Mouse (Mus musculus): ENCODE results near the gene Fkbpl. TPM values are rescaled to one million over a fixed set of nuclear protein-coding genes. Genes with fewer than 3 reads are reported as not detected.

Gene Fkbpl
- total and polyA plus RNA-seq, 3 experiments: 5.5 to 8.2 (median 6.2) TPM

DNA sequence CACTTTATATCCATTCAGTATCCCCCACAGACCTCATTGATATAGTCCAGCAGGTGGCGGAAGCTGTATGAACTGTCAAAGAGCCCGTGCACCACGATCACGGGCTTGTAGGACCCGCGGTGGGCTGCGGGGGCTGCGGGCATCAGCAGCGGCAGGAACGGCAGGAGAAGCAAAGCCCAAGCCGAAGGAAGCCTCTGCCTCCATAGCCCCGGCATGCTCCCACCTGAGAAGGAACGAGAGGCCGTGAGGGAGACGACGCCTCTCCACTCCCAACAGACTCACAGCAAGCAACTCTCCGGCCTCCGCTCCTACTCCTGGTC is 17.8 kb upstream of the Fkbpl start:
- no peaks in the 10 kb centered on the region for H3K79me2 ChIP-seq (replicated peaks; ENCODE audit: control insufficient read depth, extremely low read depth, insufficient read depth, poor library complexity, severe bottlenecking)
- H3K9ac ChIP-seq (ENCODE audit: insufficient read depth, low read depth): peak overlapping the region; percentile 10; the same call in 1 of the 2 replicates
- H3K4me1 ChIP-seq (ENCODE audit: control insufficient read depth in 1 of 2, insufficient read depth in 2 of 2): peaks cover 2 to 3% of the 10 kb centered on the region in 2 experiments; a peak in 2 of 4 replicates
- H3K36me3 ChIP-seq (replicated peaks in 1 of 2; ENCODE audit: control insufficient read depth in 1 of 2, insufficient read depth in 1 of 2, low read length in 1 of 2): no peaks in the 10 kb centered on the region
- H3K4me3 ChIP-seq (replicated peaks in 1 of 3; ENCODE audit: low read depth in 2 of 3, low read length in 2 of 3, poor library complexity in 1 of 3): peak overlapping the region in 2 of 3 experiments; percentile 48 to 49
- DNase-seq (ENCODE audit: extremely low read depth): no peak
- TF ChIP-seq ZKSCAN1 (IDR thresholded peaks at IDR 0.05; ENCODE audit: borderline replicate concordance, low read depth, low read length) (no peak), JUND (conservative IDR thresholded peaks at IDR 0.05; ENCODE audit: low read depth, low read length) (no peak), UBTF (IDR thresholded peaks at IDR 0.05; ENCODE audit: low read depth, low read length) (no peak), GABPA (IDR thresholded peaks at IDR 0.05; ENCODE audit: insufficient replicate concordance, low read depth, low read length) (no peak), CTCF (conservative IDR thresholded peaks at IDR 0.05 in 1 of 2, IDR thresholded peaks at IDR 0.05 in 1 of 2; ENCODE audit: low read depth in 2 of 2, low read length in 2 of 2) (peak in 1 of 2 experiments; percentile 44; a peak in 2 of 4 replicates), IRF4 (IDR thresholded peaks at IDR 0.05; ENCODE audit: low read depth, low read length) (no peak), RAD21 (IDR thresholded peaks at IDR 0.05; ENCODE audit: low read depth, low read length) (peak; percentile 15), E2F4 (IDR thresholded peaks at IDR 0.05; ENCODE audit: insufficient replicate concordance, low read depth, low read length) (no peak), SMC3 (IDR thresholded peaks at IDR 0.05; ENCODE audit: low read depth, low read length) (peak; percentile 27)
- peaks cover 2% of the 10 kb centered on the region for H3K9me3 ChIP-seq (replicated peaks; ENCODE audit: low read length)
- H3K27me3 ChIP-seq (replicated peaks): peaks cover 45% of the 10 kb centered on the region
- H3K4me2 ChIP-seq (ENCODE audit: insufficient read depth, low read depth, poor library complexity, severe bottlenecking): peak overlapping the region; percentile 75
- in situ Hi-C loops (cut with MboI; ENCODE audit: low pct_ligation_motif_present, low pct_unique_long_range_greater_than_20kb, low sequenced_read_pairs): no loop called here
- dilution Hi-C loops (cut with MboI; ENCODE audit: extremely low pct_ligation_motif_present, extremely low pct_unique_long_range_greater_than_20kb, low sequenced_read_pairs): no loop called here
- no peak overlapping the region for H3K27ac ChIP-seq (ENCODE audit: insufficient read depth, low read depth)

GRCm38 (mm10) chr17:34627093-34627942 is 17.2 kb upstream of the Fkbpl start:
- in situ Hi-C loops (cut with MboI; ENCODE audit: low pct_ligation_motif_present, low pct_unique_long_range_greater_than_20kb, low sequenced_read_pairs) (no loop called here), dilution Hi-C loops (cut with MboI; ENCODE audit: extremely low pct_ligation_motif_present, extremely low pct_unique_long_range_greater_than_20kb, low sequenced_read_pairs) (no loop called here)
- Histone ChIP-seq H3K4me3 (replicated peaks in 1 of 3; ENCODE audit: low read depth in 2 of 3, low read length in 2 of 3, poor library complexity in 1 of 3) (peak overlapping the region in 2 of 3 experiments; percentile 48 to 49), H3K27ac (ENCODE audit: insufficient read depth, low read depth) (no peak overlapping the region), H3K4me1 (ENCODE audit: control insufficient read depth in 1 of 2, insufficient read depth in 2 of 2) (peaks cover 2 to 3% of the 10 kb centered on the region in 2 experiments; a peak in 2 of 4 replicates), H3K27me3 (replicated peaks) (peaks cover 48% of the 10 kb centered on the region), H3K9ac (ENCODE audit: insufficient read depth, low read depth) (peak overlapping the region; percentile 10), H3K36me3 (replicated peaks in 1 of 2; ENCODE audit: control insufficient read depth in 1 of 2, insufficient read depth in 1 of 2, low read length in 1 of 2) (no peaks in the 10 kb centered on the region), H3K79me2 (replicated peaks; ENCODE audit: control insufficient read depth, extremely low read depth, insufficient read depth, poor library complexity, severe bottlenecking) (no peaks in the 10 kb centered on the region), H3K9me3 (replicated peaks; ENCODE audit: low read length) (peaks cover 2% of the 10 kb centered on the region), H3K4me2 (ENCODE audit: insufficient read depth, low read depth, poor library complexity, severe bottlenecking) (peak overlapping the region; percentile 75)
- no peak for DNase-seq (ENCODE audit: extremely low read depth)
- no peak for TF ChIP-seq TCF12 (IDR thresholded peaks at IDR 0.05; ENCODE audit: low read depth, low read length)
- no peak for TF ChIP-seq PAX5 (IDR thresholded peaks at IDR 0.05; ENCODE audit: low read length)
- TF ChIP-seq ZC3H11A (IDR thresholded peaks at IDR 0.05; ENCODE audit: low read depth, low read length): no peak
- TF ChIP-seq BHLHE40 (IDR thresholded peaks at IDR 0.05; ENCODE audit: low read depth, low read length): no peak
- no peak for TF ChIP-seq RCOR1 (conservative IDR thresholded peaks at IDR 0.05; ENCODE audit: low read depth, low read length)
- TF ChIP-seq MYC (IDR thresholded peaks at IDR 0.05; ENCODE audit: low read depth, low read length): no peak
- TF ChIP-seq CHD1 (IDR thresholded peaks at IDR 0.05; ENCODE audit: low read depth, low read length): peak; percentile 92; the same call in 1 of the 2 replicates
- no peak for TF ChIP-seq JUND (conservative IDR thresholded peaks at IDR 0.05; ENCODE audit: low read depth, low read length)
- no peak for TF ChIP-seq SMC3 (IDR thresholded peaks at IDR 0.05; ENCODE audit: low read depth, low read length)
- TF ChIP-seq JUN (IDR thresholded peaks at IDR 0.05; ENCODE audit: insufficient read depth, low read depth, low read length): no peak
- TF ChIP-seq MAFK (IDR thresholded peaks at IDR 0.05; ENCODE audit: insufficient replicate concordance, low read length): no peak
- TF ChIP-seq ELF1 (IDR thresholded peaks at IDR 0.05; ENCODE audit: low read depth, low read length): 0 out of 2 replicates have a peak, but pooled peaks have one; percentile 16
- TF ChIP-seq IRF4 (IDR thresholded peaks at IDR 0.05; ENCODE audit: low read depth, low read length): no peak
- TF ChIP-seq NELFE (IDR thresholded peaks at IDR 0.05; ENCODE audit: low read depth, low read length): no peak
- no peak for TF ChIP-seq NRF1 (IDR thresholded peaks at IDR 0.05; ENCODE audit: low read depth, low read length)
- TF ChIP-seq TBP (conservative IDR thresholded peaks at IDR 0.05; ENCODE audit: low read depth, low read length): no peak
- TF ChIP-seq RAD21 (IDR thresholded peaks at IDR 0.05; ENCODE audit: low read depth, low read length): no peak
- TF ChIP-seq SIN3A (IDR thresholded peaks at IDR 0.05; ENCODE audit: low read length): no peak
- no peak for TF ChIP-seq CHD2 (IDR thresholded peaks at IDR 0.05; ENCODE audit: low read length)
- TF ChIP-seq MXI1 (IDR thresholded peaks at IDR 0.05; ENCODE audit: low read depth, low read length): peak; percentile 64
- no peak for TF ChIP-seq POLR2A (IDR thresholded peaks at IDR 0.05; ENCODE audit: low read depth, low read length)

Data from CH12.LX (cell line).